Mouse (Mus musculus) small intestine, adult 2 months (tissue): Measurements from ENCODE around the gene Ip6k3.

ENCODE experiments used
- CTCF ChIP-seq: fragments of 200-500 bp; IDR thresholded peaks from 2 replicates; pipeline ENCODE4 v1.5.1; 2012; ENCODE audit warnings: low read depth, mild to moderate bottlenecking, control low read depth, inconsistent platforms, low read length, moderate library complexity, mixed read lengths; ENCODE audit not compliant: insufficient replicate concordance, insufficient read length; ENCODE audit errors: extremely low read depth
- POLR2A ChIP-seq: fragments of 200-500 bp; IDR thresholded peaks from 2 replicates; pipeline ENCODE4 v1.6.1; 2012; ENCODE audit warnings: low read depth, mild to moderate bottlenecking, control low read depth, inconsistent platforms, low read length, moderate library complexity

DNA sequence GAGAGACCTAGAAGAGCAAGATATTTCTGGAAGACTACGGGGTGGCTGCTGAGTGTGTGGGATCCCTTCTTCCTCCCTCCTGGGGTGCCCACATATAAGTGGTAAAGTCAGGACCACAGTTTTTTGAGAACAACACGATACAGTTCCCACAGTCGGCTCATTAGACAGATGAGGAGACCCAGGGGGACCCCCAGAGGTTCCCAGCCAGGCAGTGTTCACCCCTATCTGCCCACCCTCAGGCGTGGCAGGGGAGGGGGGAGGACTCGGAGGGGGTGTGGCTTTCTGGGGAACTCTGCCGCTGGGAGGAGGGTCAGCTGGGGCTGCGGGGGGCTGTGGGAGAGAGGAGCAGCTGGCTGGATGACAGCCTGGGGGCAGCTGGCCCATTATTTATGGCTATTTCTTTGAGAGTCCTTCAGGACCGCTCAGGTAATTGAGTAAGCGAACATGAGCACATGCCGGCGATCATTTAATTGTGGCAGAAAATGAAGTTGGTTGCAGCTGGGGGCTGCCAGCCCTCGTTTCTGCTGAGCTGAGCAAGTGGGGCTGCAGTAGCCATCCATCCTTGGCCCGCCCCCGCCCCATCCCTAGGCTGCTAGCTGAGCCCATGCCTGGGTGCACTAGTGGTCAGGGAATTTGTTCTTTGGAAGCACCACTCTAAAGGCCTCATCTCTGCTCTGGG is 7.7 kb upstream of the Ip6k3 start:
- TF ChIP-seq CTCF (no peak), POLR2A (no peak)
